Mouse (Mus musculus): ENCODE measurements at regions not wholly inside any gene's neighbourhood (a gene's known extent, or its start where the extent isn't known, plus 50 kb on each side); places are given as distances from the start of the nearest gene placed in this dataset.

- Histone ChIP-seq H3K4me2 (ENCODE audit: low read depth, severe bottlenecking) (no peak overlapping the region), H3K9me3 (ENCODE audit: control insufficient read depth, low read length) (no peaks in the 10 kb centered on the region), H3K36me3 (ENCODE audit: control insufficient read depth, insufficient read depth, low read length) (no peaks in the 10 kb centered on the region), H3K27ac (replicated peaks; ENCODE audit: low read depth, low read length) (no peak overlapping the region), H3K9ac (ENCODE audit: low read length) (no peak overlapping the region), H3K4me3 (ENCODE audit: low read depth, low read length) (no peak overlapping the region), H3K27me3 (ENCODE audit: control insufficient read depth, insufficient read depth, low read length) (no peaks in the 10 kb centered on the region), H3K4me1 (ENCODE audit: control insufficient read depth, insufficient read depth, low read length) (no peaks in the 10 kb centered on the region)
- ATAC-seq (ENCODE audit: insufficient number of reproducible peaks, low FRiP score, low TSS enrichment, low read depth), result no peak
- no peak for DNase-seq (ENCODE audit: low spot score)
- 84% methylated on average over 4 of the region's 4 CpGs for WGBS
Observed at GRCm38 (mm10) chr5:39150891-39151290, 274.3 kb upstream of the Clnk start.

- no peak for DNase-seq (ENCODE audit: low spot score)
Observed at GRCm38 (mm10) chr5:39145658-39146057, 269.0 kb upstream of the Clnk start.

GRCm38 (mm10) chr5:39144225-39144624 is 267.6 kb upstream of the Clnk start:
- WGBS, result 83% methylated on average over 10 of the region's 10 CpGs

More at GRCm38 (mm10) chr5:39145658-39146057, 269.0 kb upstream of the Clnk start:
- H3K4me2 ChIP-seq (ENCODE audit: low read depth, severe bottlenecking), result no peak overlapping the region
- no peaks in the 10 kb centered on the region for H3K9me3 ChIP-seq (ENCODE audit: control insufficient read depth, low read length)
- H3K4me3 ChIP-seq (ENCODE audit: low read depth, low read length), result no peak overlapping the region
- no peak overlapping the region for H3K27ac ChIP-seq (replicated peaks; ENCODE audit: low read depth, low read length)
- H3K36me3 ChIP-seq (ENCODE audit: control insufficient read depth, insufficient read depth, low read length), result no peaks in the 10 kb centered on the region
- H3K4me1 ChIP-seq (ENCODE audit: control insufficient read depth, insufficient read depth, low read length), result no peaks in the 10 kb centered on the region
- H3K9ac ChIP-seq (ENCODE audit: low read length), result no peak overlapping the region
- WGBS, result 51% methylated on average over 2 of the region's 2 CpGs
- H3K27me3 ChIP-seq (ENCODE audit: control insufficient read depth, insufficient read depth, low read length), result no peaks in the 10 kb centered on the region
- no peak for ATAC-seq (ENCODE audit: insufficient number of reproducible peaks, low FRiP score, low TSS enrichment, low read depth)

GRCm38 (mm10) chr5:39143648-39144047 is 267.0 kb upstream of the Clnk start:
- WGBS, result 84% methylated on average over 4 of the region's 4 CpGs
- no peak overlapping the region for H3K4me2 ChIP-seq (ENCODE audit: low read depth, severe bottlenecking)
- no peak overlapping the region for H3K27ac ChIP-seq (replicated peaks; ENCODE audit: low read depth, low read length)
- no peaks in the 10 kb centered on the region for H3K27me3 ChIP-seq (ENCODE audit: control insufficient read depth, insufficient read depth, low read length)
- no peaks in the 10 kb centered on the region for H3K4me1 ChIP-seq (ENCODE audit: control insufficient read depth, insufficient read depth, low read length)
- DNase-seq (ENCODE audit: low spot score) (no peak), ATAC-seq (ENCODE audit: insufficient number of reproducible peaks, low FRiP score, low TSS enrichment, low read depth) (no peak)
- H3K9me3 ChIP-seq (ENCODE audit: control insufficient read depth, low read length), result no peaks in the 10 kb centered on the region
- no peak overlapping the region for H3K4me3 ChIP-seq (ENCODE audit: low read depth, low read length)
- H3K36me3 ChIP-seq (ENCODE audit: control insufficient read depth, insufficient read depth, low read length), result no peaks in the 10 kb centered on the region
- no peak overlapping the region for H3K9ac ChIP-seq (ENCODE audit: low read length)

More at GRCm38 (mm10) chr5:39144225-39144624, 267.6 kb upstream of the Clnk start:
- ATAC-seq (ENCODE audit: insufficient number of reproducible peaks, low FRiP score, low TSS enrichment, low read depth) (no peak), DNase-seq (ENCODE audit: low spot score) (no peak)
- H3K4me1 ChIP-seq (ENCODE audit: control insufficient read depth, insufficient read depth, low read length), result no peaks in the 10 kb centered on the region
- H3K4me3 ChIP-seq (ENCODE audit: low read depth, low read length), result no peak overlapping the region
- H3K9me3 ChIP-seq (ENCODE audit: control insufficient read depth, low read length), result no peaks in the 10 kb centered on the region
- no peak overlapping the region for H3K9ac ChIP-seq (ENCODE audit: low read length)
- H3K36me3 ChIP-seq (ENCODE audit: control insufficient read depth, insufficient read depth, low read length), result no peaks in the 10 kb centered on the region
- no peak overlapping the region for H3K27ac ChIP-seq (replicated peaks; ENCODE audit: low read depth, low read length)
- no peaks in the 10 kb centered on the region for H3K27me3 ChIP-seq (ENCODE audit: control insufficient read depth, insufficient read depth, low read length)
- H3K4me2 ChIP-seq (ENCODE audit: low read depth, severe bottlenecking), result no peak overlapping the region

- ATAC-seq (ENCODE audit: insufficient number of reproducible peaks, low FRiP score, low TSS enrichment, low read depth) (no peak), DNase-seq (ENCODE audit: low spot score) (no peak)
- Histone ChIP-seq H3K27ac (replicated peaks; ENCODE audit: low read depth, low read length) (no peak overlapping the region), H3K9ac (ENCODE audit: low read length) (no peak overlapping the region), H3K9me3 (ENCODE audit: control insufficient read depth, low read length) (no peaks in the 10 kb centered on the region), H3K27me3 (ENCODE audit: control insufficient read depth, insufficient read depth, low read length) (no peaks in the 10 kb centered on the region), H3K4me3 (ENCODE audit: low read depth, low read length) (no peak overlapping the region), H3K4me2 (ENCODE audit: low read depth, severe bottlenecking) (no peak overlapping the region), H3K36me3 (ENCODE audit: control insufficient read depth, insufficient read depth, low read length) (no peaks in the 10 kb centered on the region), H3K4me1 (ENCODE audit: control insufficient read depth, insufficient read depth, low read length) (no peaks in the 10 kb centered on the region)
- 79% methylated on average over 3 of the region's 3 CpGs for WGBS
Observed at GRCm38 (mm10) chr5:39138375-39138774, 261.8 kb upstream of the Clnk start.

- Histone ChIP-seq H3K9ac (ENCODE audit: low read length) (no peak overlapping the region), H3K27ac (replicated peaks; ENCODE audit: low read depth, low read length) (no peak overlapping the region), H3K4me2 (ENCODE audit: low read depth, severe bottlenecking) (no peak overlapping the region), H3K4me1 (ENCODE audit: control insufficient read depth, insufficient read depth, low read length) (no peaks in the 10 kb centered on the region), H3K9me3 (ENCODE audit: control insufficient read depth, low read length) (no peaks in the 10 kb centered on the region), H3K36me3 (ENCODE audit: control insufficient read depth, insufficient read depth, low read length) (no peaks in the 10 kb centered on the region), H3K27me3 (ENCODE audit: control insufficient read depth, insufficient read depth, low read length) (no peaks in the 10 kb centered on the region), H3K4me3 (ENCODE audit: low read depth, low read length) (no peak overlapping the region)
- DNase-seq (ENCODE audit: low spot score) (no peak), ATAC-seq (ENCODE audit: insufficient number of reproducible peaks, low FRiP score, low TSS enrichment, low read depth) (no peak; the same call in 1 of the 2 replicates)
Observed at GRCm38 (mm10) chr5:39128931-39129330, 252.3 kb upstream of the Clnk start.

- 90% methylated on average over 4 of the region's 4 CpGs for WGBS
- H3K4me3 ChIP-seq (ENCODE audit: low read depth, low read length), result no peak overlapping the region
- DNase-seq (ENCODE audit: low spot score), result no peak
- H3K27me3 ChIP-seq (ENCODE audit: control insufficient read depth, insufficient read depth, low read length), result no peaks in the 10 kb centered on the region
- H3K27ac ChIP-seq (replicated peaks; ENCODE audit: low read depth, low read length), result no peak overlapping the region
- no peaks in the 10 kb centered on the region for H3K36me3 ChIP-seq (ENCODE audit: control insufficient read depth, insufficient read depth, low read length)
- H3K9me3 ChIP-seq (ENCODE audit: control insufficient read depth, low read length), result no peaks in the 10 kb centered on the region
- H3K4me1 ChIP-seq (ENCODE audit: control insufficient read depth, insufficient read depth, low read length), result no peaks in the 10 kb centered on the region
- no peak overlapping the region for H3K9ac ChIP-seq (ENCODE audit: low read length)
- no peak overlapping the region for H3K4me2 ChIP-seq (ENCODE audit: low read depth, severe bottlenecking)
- ATAC-seq (ENCODE audit: insufficient number of reproducible peaks, low FRiP score, low TSS enrichment, low read depth), result no peak
Observed at GRCm38 (mm10) chr5:39126833-39127232, 250.2 kb upstream of the Clnk start.

- Histone ChIP-seq H3K4me3 (ENCODE audit: low read depth, low read length) (no peak overlapping the region), H3K4me2 (ENCODE audit: low read depth, severe bottlenecking) (no peak overlapping the region), H3K27ac (replicated peaks; ENCODE audit: low read depth, low read length) (no peak overlapping the region), H3K9ac (ENCODE audit: low read length) (no peak overlapping the region), H3K36me3 (ENCODE audit: control insufficient read depth, insufficient read depth, low read length) (no peaks in the 10 kb centered on the region), H3K4me1 (ENCODE audit: control insufficient read depth, insufficient read depth, low read length) (no peaks in the 10 kb centered on the region), H3K27me3 (ENCODE audit: control insufficient read depth, insufficient read depth, low read length) (no peaks in the 10 kb centered on the region), H3K9me3 (ENCODE audit: control insufficient read depth, low read length) (no peaks in the 10 kb centered on the region)
- WGBS, result 76% methylated on average over 2 of the region's 2 CpGs
- DNase-seq (ENCODE audit: low spot score) (no peak), ATAC-seq (ENCODE audit: insufficient number of reproducible peaks, low FRiP score, low TSS enrichment, low read depth) (no peak)
Observed at GRCm38 (mm10) chr5:39126270-39126691, 249.7 kb upstream of the Clnk start.

- WGBS, result 94% methylated on average over 1 of the region's 1 CpGs
- H3K4me1 ChIP-seq (ENCODE audit: control insufficient read depth, insufficient read depth, low read length), result no peaks in the 10 kb centered on the region
- H3K9me3 ChIP-seq (ENCODE audit: control insufficient read depth, low read length), result no peaks in the 10 kb centered on the region
- H3K4me2 ChIP-seq (ENCODE audit: low read depth, severe bottlenecking), result no peak overlapping the region
- H3K9ac ChIP-seq (ENCODE audit: low read length), result no peak overlapping the region
- no peak for ATAC-seq (ENCODE audit: insufficient number of reproducible peaks, low FRiP score, low TSS enrichment, low read depth)
- no peak overlapping the region for H3K4me3 ChIP-seq (ENCODE audit: low read depth, low read length)
- no peaks in the 10 kb centered on the region for H3K36me3 ChIP-seq (ENCODE audit: control insufficient read depth, insufficient read depth, low read length)
- H3K27ac ChIP-seq (replicated peaks; ENCODE audit: low read depth, low read length), result no peak overlapping the region
- H3K27me3 ChIP-seq (ENCODE audit: control insufficient read depth, insufficient read depth, low read length), result no peaks in the 10 kb centered on the region
- no peak for DNase-seq (ENCODE audit: low spot score)
Observed at GRCm38 (mm10) chr5:39110336-39110735, 233.7 kb upstream of the Clnk start.
